Mouse (Mus musculus): Measurements from ENCODE around the gene Fam198a. TPM values are rescaled to one million over a fixed set of nuclear protein-coding genes. Genes with fewer than 3 reads are reported as not detected.

The Fam198a gene
- polyA plus RNA-seq, 1 experiment from 2014 or later: 1.0 TPM

DNA sequence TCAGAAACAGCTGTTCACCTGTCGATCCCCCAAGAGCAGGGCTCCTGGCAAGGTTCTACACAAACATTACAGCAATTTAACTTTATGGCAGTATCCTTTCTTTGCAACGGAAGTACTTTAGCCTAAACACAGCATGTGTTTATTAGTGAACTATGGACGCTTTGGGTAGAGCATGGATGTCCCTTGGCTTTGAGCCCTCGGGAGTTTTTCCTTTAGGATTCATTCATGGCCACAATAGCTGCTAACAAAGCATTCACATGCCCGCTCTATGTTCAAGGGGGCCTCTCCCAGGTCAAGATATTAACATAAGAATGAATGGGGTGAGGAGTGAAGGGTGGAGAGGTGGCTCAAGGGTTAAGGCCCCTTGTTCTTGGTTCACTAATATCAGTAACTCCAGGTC is 38.7 kb downstream of the Fam198a start:
- Histone ChIP-seq H3K9me3 (replicated peaks) (no peaks in the 10 kb centered on the region), H3K27me3 (no peaks in the 10 kb centered on the region), H3K4me2 (no peak overlapping the region), H3K4me1 (peaks cover 19% of the 10 kb centered on the region), H3K9ac (no peak overlapping the region), H3K4me3 (no peak overlapping the region), H3K36me3 (ENCODE audit: poor library complexity, severe bottlenecking) (peaks cover 5% of the 10 kb centered on the region), H3K27ac (no peak overlapping the region)
- WGBS: 27% methylated on average over 5 of the region's 5 CpGs
- ATAC-seq: no peak

DNA sequence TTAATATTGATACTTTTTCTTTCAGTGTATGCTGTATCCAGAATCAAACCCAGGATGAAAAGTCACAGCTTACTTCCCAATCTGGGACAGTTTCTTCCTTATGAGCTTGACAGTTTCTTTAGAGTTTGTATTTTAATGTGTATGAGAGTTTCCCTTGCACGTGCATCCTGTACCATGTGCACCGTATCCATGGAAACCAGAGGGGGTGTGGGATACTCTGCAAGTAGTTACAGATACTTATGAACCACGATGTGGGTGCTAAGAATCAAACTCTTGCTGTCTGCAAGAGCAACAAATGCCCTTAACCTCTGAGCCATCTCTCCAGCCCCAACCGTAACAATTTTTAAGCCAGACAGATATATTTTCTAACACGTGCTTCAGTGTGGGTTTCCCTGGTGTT is 40.3 kb downstream of the Fam198a start:
- H3K9me3 ChIP-seq (replicated peaks): no peaks in the 10 kb centered on the region
- no peak overlapping the region for H3K9ac ChIP-seq
- WGBS: 69% methylated on average over 5 of the region's 5 CpGs
- no peak overlapping the region for H3K4me2 ChIP-seq
- H3K4me1 ChIP-seq: peaks cover 23% of the 10 kb centered on the region
- ATAC-seq: no peak
- no peak overlapping the region for H3K27ac ChIP-seq
- no peak overlapping the region for H3K4me3 ChIP-seq
- H3K36me3 ChIP-seq (ENCODE audit: poor library complexity, severe bottlenecking): peaks cover 5% of the 10 kb centered on the region
- H3K27me3 ChIP-seq: no peaks in the 10 kb centered on the region

DNA sequence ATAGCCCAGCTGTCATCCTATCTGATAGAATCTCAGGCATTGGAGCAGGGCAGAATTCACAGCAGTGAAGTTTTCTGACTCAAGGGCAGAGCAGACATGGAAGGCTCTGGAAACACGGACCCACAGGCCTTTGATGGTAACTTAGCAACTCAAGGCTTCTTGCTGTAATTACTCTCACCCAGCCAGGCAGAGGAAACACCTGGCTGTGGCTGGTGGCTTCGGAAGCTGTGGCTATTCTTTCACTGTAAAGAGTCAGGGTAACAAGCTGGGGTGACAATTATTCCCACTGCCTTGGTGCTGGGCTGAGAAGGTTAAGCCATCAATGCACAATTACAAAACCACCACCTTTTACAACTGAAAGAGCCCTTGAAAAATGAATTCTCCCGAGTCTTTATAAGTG is 42.3 kb downstream of the Fam198a start:
- Histone ChIP-seq H3K27ac (no peak overlapping the region), H3K4me3 (no peak overlapping the region), H3K4me1 (peaks cover 23% of the 10 kb centered on the region), H3K9ac (no peak overlapping the region), H3K36me3 (ENCODE audit: poor library complexity, severe bottlenecking) (peaks cover 5% of the 10 kb centered on the region), H3K9me3 (replicated peaks) (no peaks in the 10 kb centered on the region), H3K27me3 (0 out of 2 replicates have a peak, but pooled peaks cover 2% of the 10 kb centered on the region), H3K4me2 (no peak overlapping the region)
- 56% methylated on average over 3 of the region's 3 CpGs for WGBS
- ATAC-seq: no peak

DNA sequence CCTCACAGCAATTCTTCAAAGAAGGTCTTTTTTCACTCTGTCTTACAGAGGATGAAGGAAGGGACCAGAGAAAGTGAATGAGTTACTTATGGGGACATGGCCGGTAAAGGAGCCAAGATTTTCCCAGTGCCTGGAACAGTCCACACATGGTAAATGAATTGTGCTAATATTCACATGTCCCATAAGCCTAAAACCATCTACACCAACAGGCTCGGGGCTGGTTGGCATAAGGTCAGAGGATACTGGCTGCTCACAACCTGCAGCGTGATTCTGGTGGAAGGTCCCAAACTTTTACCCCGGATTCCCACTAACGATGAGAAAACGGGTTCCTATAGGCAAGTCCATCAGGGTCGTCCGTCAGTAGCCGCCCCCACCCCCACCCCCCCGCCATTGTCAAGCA is 44.3 kb downstream of the Fam198a start:
- H3K36me3 ChIP-seq (ENCODE audit: poor library complexity, severe bottlenecking): peaks cover 4% of the 10 kb centered on the region
- H3K4me1 ChIP-seq: peaks cover 19% of the 10 kb centered on the region
- H3K4me3 ChIP-seq: peak overlapping the region; percentile 91
- peak overlapping the region; percentile 75 for H3K4me2 ChIP-seq
- peak; percentile 4; the same call in 1 of the 2 replicates for ATAC-seq
- no peaks in the 10 kb centered on the region for H3K9me3 ChIP-seq (replicated peaks)
- peak overlapping the region; percentile 93 for H3K9ac ChIP-seq
- no peak overlapping the region for H3K27ac ChIP-seq
- WGBS: 11% methylated on average over 10 of the region's 10 CpGs
- 0 out of 2 replicates have a peak, but pooled peaks cover 2% of the 10 kb centered on the region for H3K27me3 ChIP-seq

DNA sequence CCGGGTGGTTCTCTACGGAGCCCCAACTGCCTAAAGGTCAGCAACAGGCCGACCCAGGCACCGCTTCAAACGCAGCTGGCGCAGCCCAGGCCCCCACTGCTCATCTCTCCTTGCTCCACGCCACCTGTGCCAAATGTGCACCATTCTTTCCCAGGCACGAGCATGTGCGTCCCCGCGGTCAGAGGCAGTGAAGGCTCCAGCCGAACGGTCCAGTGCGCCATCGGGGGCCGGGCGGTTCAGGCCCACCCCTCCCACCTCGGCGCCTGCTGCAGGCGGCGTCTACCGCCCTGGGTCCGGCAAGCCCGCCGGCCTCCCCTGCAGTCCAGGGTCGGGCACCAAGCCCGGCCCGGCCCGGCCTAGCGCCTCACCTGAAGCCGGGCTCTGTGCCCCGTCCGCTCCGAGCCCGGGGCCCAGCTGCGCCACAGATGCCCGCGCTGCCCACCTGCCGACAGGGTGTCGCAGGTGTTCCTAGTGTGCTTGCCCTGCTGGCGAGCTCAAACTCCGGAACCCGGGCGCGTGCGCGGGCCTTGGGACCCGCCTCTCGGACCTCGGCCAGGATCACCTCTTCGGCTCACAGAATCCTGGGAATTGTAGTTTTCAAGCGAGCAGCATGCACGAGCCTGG is 44.8 kb downstream of the Fam198a start:
- Histone ChIP-seq H3K4me3 (peak overlapping the region; percentile 91), H3K4me1 (peaks cover 19% of the 10 kb centered on the region), H3K9me3 (replicated peaks) (no peaks in the 10 kb centered on the region), H3K4me2 (peak overlapping the region; percentile 75), H3K9ac (peak overlapping the region; percentile 93), H3K36me3 (ENCODE audit: poor library complexity, severe bottlenecking) (no peaks in the 10 kb centered on the region), H3K27me3 (0 out of 2 replicates have a peak, but pooled peaks cover 2% of the 10 kb centered on the region), H3K27ac (no peak overlapping the region)
- ATAC-seq: peak; percentile 89
- 0% methylated on average over 53 of the region's 53 CpGs for whole genome bisulfite sequencing

DNA sequence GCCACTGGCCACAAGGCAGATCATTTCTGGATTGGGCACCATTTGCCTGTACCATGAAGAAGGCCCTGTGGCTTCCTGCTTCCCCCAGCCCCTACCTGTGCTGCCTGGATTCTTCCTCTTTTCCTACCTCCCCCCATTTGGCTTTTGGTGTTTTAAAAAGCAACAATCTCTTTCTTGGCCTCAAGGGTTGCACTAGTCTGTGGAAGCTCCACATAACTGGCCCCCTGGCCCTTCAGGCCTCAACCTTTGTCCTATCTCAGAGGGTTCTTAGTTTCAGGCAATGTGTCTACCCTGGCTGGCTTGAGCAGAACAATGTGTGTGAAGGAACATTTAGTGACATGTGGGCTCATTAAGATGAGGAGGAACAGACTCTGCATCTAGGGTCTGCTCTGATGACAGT is 46.2 kb downstream of the Fam198a start, which contains the start of gene Pomgnt2:
TSS of gene Pomgnt2 (minus strand) at position 101 of the 400 bp plus-strand sequence.
- peak within 1 kb of the TSS; percentile 91 for H3K4me3 ChIP-seq
- ATAC-seq: no peak
- H3K27me3 ChIP-seq: 0 out of 2 replicates have a peak, but pooled peaks cover 2% of the 10 kb centered on the region
- no peak within 1 kb of the TSS for H3K27ac ChIP-seq
- no peaks in the 10 kb centered on the region for H3K9me3 ChIP-seq (replicated peaks)
- peak within 1 kb of the TSS; percentile 75 for H3K4me2 ChIP-seq
- no peak within 1 kb of the TSS for H3K9ac ChIP-seq
- peaks cover 19% of the 10 kb centered on the region for H3K4me1 ChIP-seq
- H3K36me3 ChIP-seq (ENCODE audit: poor library complexity, severe bottlenecking): no peaks in the 10 kb centered on the region

DNA sequence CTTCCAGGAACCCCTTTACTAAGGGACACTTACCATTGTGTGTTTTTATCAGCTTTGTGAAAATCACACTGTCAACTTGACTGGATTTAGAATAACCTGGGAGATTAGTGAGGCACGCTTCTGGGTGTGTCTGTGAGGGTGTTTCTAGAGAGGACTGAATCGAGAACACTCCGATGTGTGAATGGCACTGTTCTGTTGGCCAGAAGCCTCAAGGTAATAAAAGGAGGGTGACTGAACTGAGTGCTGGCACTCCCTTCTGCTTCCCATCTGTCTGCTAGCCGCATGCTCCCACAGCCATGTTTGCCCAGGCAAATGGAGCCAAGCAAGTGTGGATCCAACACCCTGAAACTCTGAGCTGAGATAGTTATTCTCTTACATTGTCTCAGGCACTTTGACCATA is 47.2 kb downstream of the Fam198a start:
- 0 out of 2 replicates have a peak, but pooled peaks cover 2% of the 10 kb centered on the region for H3K27me3 ChIP-seq
- no peak overlapping the region for H3K4me2 ChIP-seq
- H3K9me3 ChIP-seq (replicated peaks): no peaks in the 10 kb centered on the region
- WGBS: 76% methylated on average over 4 of the region's 4 CpGs
- H3K4me3 ChIP-seq: no peak overlapping the region
- no peak overlapping the region for H3K9ac ChIP-seq
- no peaks in the 10 kb centered on the region for H3K36me3 ChIP-seq (ENCODE audit: poor library complexity, severe bottlenecking)
- no peak for ATAC-seq
- no peak overlapping the region for H3K27ac ChIP-seq
- H3K4me1 ChIP-seq: peaks cover 19% of the 10 kb centered on the region

DNA sequence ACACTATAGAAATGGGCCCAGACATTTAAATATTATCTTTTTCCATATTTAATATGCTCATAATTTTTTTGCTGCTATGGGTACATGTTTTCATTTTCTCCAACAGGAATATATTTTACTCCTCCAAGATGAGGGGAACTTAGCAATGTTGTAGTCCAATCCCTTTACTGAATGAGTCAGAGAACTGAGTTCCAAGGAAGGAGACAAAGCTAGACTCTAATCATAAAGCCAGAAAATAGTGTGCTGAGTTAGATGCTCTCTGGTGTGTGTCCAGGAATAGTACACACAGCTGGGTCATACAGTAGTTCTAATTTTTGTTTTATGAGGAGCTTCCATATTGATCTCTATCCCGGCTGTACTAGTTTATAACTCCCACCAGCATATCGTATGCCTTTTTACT is 55.4 kb downstream of the Fam198a start:
- no peaks in the 10 kb centered on the region for H3K27me3 ChIP-seq
- WGBS: 93% methylated on average over 2 of the region's 2 CpGs
- no peak overlapping the region for H3K27ac ChIP-seq
- no peak for ATAC-seq
- H3K4me3 ChIP-seq: no peak overlapping the region
- no peak overlapping the region for H3K4me2 ChIP-seq
- H3K9ac ChIP-seq: no peak overlapping the region
- no peaks in the 10 kb centered on the region for H3K9me3 ChIP-seq (replicated peaks)
- H3K4me1 ChIP-seq: peaks cover 4% of the 10 kb centered on the region; the same call in 1 of the 2 replicates
- H3K36me3 ChIP-seq (ENCODE audit: poor library complexity, severe bottlenecking): no peaks in the 10 kb centered on the region

DNA sequence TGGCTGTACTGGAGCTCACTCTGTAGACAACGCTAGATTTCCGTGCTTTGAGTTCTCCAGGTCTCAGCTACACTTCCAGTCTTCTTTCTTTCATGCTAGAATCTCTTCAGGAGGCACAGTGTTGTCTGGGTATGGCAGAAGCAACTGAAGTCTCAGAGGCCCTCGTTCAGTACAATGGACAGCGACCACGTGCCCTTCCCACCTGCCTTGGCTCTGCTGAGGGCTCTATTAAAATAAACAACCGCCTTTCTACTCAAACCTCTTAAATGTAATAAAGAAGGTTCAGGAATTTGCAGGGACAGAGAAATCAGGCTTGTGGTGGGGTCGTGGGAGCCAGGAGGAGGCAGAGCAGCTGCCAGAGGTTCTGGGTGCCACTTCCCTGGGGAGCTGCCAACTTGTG is 55.8 kb downstream of the Fam198a start:
- no peaks in the 10 kb centered on the region for H3K9me3 ChIP-seq (replicated peaks)
- H3K9ac ChIP-seq: no peak overlapping the region
- 10% methylated on average over 7 of the region's 7 CpGs for WGBS
- no peak overlapping the region for H3K4me3 ChIP-seq
- peaks cover 4% of the 10 kb centered on the region; the same call in 1 of the 2 replicates for H3K4me1 ChIP-seq
- no peaks in the 10 kb centered on the region for H3K27me3 ChIP-seq
- H3K36me3 ChIP-seq (ENCODE audit: poor library complexity, severe bottlenecking): no peaks in the 10 kb centered on the region
- no peak for ATAC-seq
- H3K27ac ChIP-seq: no peak overlapping the region
- no peak overlapping the region for H3K4me2 ChIP-seq

DNA sequence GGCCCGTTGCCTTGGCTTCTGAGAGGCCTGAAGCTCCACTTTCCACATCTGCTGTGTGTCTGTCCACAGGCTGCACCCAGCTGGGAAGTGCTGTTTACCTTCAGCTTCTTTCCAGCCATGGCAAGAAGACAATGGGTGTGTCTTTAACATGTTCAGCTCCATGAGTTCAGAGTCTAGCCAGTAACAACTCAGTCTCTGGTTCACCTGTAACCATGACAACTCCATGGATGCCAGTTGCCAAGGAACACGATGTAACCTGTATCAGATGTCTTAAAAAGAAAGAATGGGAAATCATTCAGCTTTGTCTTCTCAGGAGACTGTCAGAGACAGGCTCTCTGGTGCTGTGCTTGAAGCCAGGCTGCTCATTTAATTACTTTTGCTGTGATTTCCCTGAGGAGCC is 58.1 kb downstream of the Fam198a start:
- Histone ChIP-seq H3K9ac (no peak overlapping the region), H3K27me3 (no peaks in the 10 kb centered on the region), H3K27ac (no peak overlapping the region), H3K9me3 (replicated peaks) (no peaks in the 10 kb centered on the region), H3K4me3 (no peak overlapping the region), H3K4me1 (peaks cover 4% of the 10 kb centered on the region; the same call in 1 of the 2 replicates), H3K36me3 (ENCODE audit: poor library complexity, severe bottlenecking) (no peaks in the 10 kb centered on the region), H3K4me2 (no peak overlapping the region)
- WGBS: 31% methylated on average over 2 of the region's 2 CpGs
- ATAC-seq: peak; percentile 57; the same call in 1 of the 2 replicates

DNA sequence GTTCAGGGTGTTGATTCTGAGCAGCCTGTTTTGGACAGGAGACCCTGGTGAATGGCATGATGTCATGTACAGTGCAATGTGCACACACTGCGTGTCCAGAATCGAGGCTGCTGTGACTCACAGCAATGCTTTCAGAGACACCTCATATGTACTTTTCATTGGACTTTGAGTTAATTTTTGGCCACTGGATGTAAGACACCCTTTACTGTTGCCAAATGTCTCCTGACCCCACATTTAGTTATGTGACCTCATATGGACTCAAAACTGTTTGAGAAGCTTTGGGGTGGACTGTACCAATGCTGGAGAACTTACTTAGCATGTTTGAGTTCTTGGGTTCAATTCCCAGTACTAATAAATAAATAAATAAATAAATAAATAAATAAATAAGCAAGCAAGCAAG is 60.0 kb downstream of the Fam198a start:
- no peak for ATAC-seq
- 89% methylated on average over 2 of the region's 2 CpGs for WGBS

DNA sequence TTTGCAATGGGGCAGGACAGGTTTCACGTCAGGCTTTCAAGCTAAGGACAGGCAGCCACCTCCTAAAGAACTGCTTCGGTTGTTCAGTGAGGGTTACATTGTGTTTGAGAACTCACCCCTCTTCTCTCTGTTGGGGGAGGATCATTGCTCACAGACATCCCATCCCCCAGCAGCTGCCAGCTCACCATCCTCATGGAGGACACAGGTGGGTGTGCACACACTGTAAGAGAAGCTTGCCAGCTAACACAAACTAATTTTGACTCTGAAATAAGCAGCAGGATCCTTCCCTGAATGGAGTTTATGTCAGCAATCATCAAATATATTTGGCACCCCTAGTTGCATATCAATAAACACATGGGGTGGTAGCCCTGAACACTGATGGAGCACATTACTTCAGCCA is 62.0 kb downstream of the Fam198a start:
- ATAC-seq: no peak
- no peak overlapping the region for H3K9ac ChIP-seq
- H3K4me1 ChIP-seq: no peaks in the 10 kb centered on the region
- WGBS: 87% methylated on average over 2 of the region's 2 CpGs
- H3K4me2 ChIP-seq: no peak overlapping the region
- no peak overlapping the region for H3K4me3 ChIP-seq
- H3K9me3 ChIP-seq (replicated peaks): no peaks in the 10 kb centered on the region
- no peak overlapping the region for H3K27ac ChIP-seq
- no peaks in the 10 kb centered on the region for H3K36me3 ChIP-seq (ENCODE audit: poor library complexity, severe bottlenecking)
- no peaks in the 10 kb centered on the region for H3K27me3 ChIP-seq

More for the DNA sequence above, 60.0 kb downstream of the Fam198a start:
- no peaks in the 10 kb centered on the region for H3K27me3 ChIP-seq
- H3K9ac ChIP-seq: no peak overlapping the region
- no peaks in the 10 kb centered on the region for H3K36me3 ChIP-seq (ENCODE audit: poor library complexity, severe bottlenecking)
- H3K9me3 ChIP-seq (replicated peaks): no peaks in the 10 kb centered on the region
- no peak overlapping the region for H3K4me2 ChIP-seq
- H3K4me3 ChIP-seq: no peak overlapping the region
- H3K27ac ChIP-seq: no peak overlapping the region
- peaks cover 4% of the 10 kb centered on the region; the same call in 1 of the 2 replicates for H3K4me1 ChIP-seq

DNA sequence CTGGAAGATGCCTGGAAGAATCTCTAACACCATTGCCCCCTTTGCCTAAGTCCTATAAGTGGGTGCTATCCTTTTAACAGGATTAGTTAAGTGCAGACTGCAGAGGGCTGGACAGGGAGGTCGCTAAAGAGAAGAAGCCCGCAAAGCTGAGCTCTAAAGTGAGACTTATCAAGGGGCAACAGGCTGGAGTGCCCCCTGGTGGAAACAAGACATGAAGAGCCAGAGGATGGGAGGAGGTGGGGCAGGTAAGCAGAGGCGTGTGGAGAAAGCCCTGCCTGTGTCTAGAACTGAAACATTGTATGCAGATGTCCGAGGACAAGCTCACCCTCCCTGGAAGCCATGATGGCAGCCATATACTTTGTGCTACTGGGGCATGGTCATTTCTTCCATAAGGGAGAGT is 62.8 kb downstream of the Fam198a start:
- Histone ChIP-seq H3K4me2 (no peak overlapping the region), H3K4me1 (no peaks in the 10 kb centered on the region), H3K9ac (no peak overlapping the region), H3K4me3 (no peak overlapping the region), H3K27me3 (no peaks in the 10 kb centered on the region), H3K9me3 (replicated peaks) (no peaks in the 10 kb centered on the region), H3K27ac (no peak overlapping the region), H3K36me3 (ENCODE audit: poor library complexity, severe bottlenecking) (no peaks in the 10 kb centered on the region)
- no peak for ATAC-seq
- WGBS: 81% methylated on average over 4 of the region's 4 CpGs

Measured in forebrain, embryonic 13.5 days (tissue).